Mouse (Mus musculus) stomach, embryonic 15.5 days (tissue): ENCODE data around the gene Ndufa7. TPM values are rescaled to one million over a fixed set of nuclear protein-coding genes. Genes with fewer than 3 reads are reported as not detected.
"Not testable (repeated sequence)": the region's sequence is repeated elsewhere in the genome, so short reads cannot be mapped to it uniquely, and the experiment has no call there.

Experiments
- ATAC-seq: fragments of 200-750 bp; cut with Nextera tagmentation; 2 replicates; pipeline ENCODE4 v1.8.0; 2017; ENCODE audit warnings: low read depth, moderate number of reproducible peaks, moderate TSS enrichment; ENCODE audit not compliant: insufficient read depth, low FRiP score
- H3K27ac ChIP-seq: fragments of 300-500 bp; sonication (generic); 2 replicates; pipeline ENCODE4 v1.5.1; 2015; ENCODE audit warnings: mild to moderate bottlenecking, inconsistent platforms
- H3K27me3 ChIP-seq: fragments of 300-500 bp; sonication (generic); replicated peaks from 2 replicates; pipeline ENCODE4 v1.6.1; 2015; ENCODE audit warnings: inconsistent platforms
- H3K36me3 ChIP-seq: fragments of 300-500 bp; sonication (generic); 2 replicates; pipeline ENCODE4 v1.6.1; 2015; ENCODE audit warnings: inconsistent platforms
- H3K4me1 ChIP-seq: fragments of 300-500 bp; sonication (generic); 2 replicates; pipeline ENCODE4 v1.6.1; 2015; ENCODE audit warnings: inconsistent platforms
- H3K4me2 ChIP-seq: fragments of 300-500 bp; sonication (generic); 2 replicates; pipeline ENCODE4 v1.6.1; 2015; ENCODE audit warnings: mild to moderate bottlenecking, inconsistent platforms
- H3K4me3 ChIP-seq: fragments of 300-500 bp; sonication (generic); replicated peaks from 2 replicates; pipeline ENCODE4 v1.5.1; 2015; ENCODE audit warnings: inconsistent platforms
- H3K9ac ChIP-seq: fragments of 300-500 bp; sonication (generic); 2 replicates; pipeline ENCODE4 v1.6.1; 2015; ENCODE audit warnings: inconsistent platforms
- H3K9me3 ChIP-seq: fragments of 300-500 bp; sonication (generic); 2 replicates; pipeline ENCODE4 v1.6.1; 2016; ENCODE audit warnings: inconsistent platforms
- WGBS: fragments of 180-500 bp; shearing (Covaris S2); methylation state at CpG from one replicate; pipeline ENCODE4 v1.1.7; 2015; 5-methylcytosine and 5-hydroxymethylcytosine counted together
- polyA plus RNA-seq: library from polyadenylated mRNA; unstranded; fragments of >200 nt; fragmentation: Nextera tagmentation; extraction: Ambion mirVana; gene quantifications from 2 replicates; pipeline ENCODE4 v1.2.1, GENCODE M21; 2015

The Ndufa7 gene
- polyA plus RNA-seq, 1 experiment from 2014 or later = 493 TPM

DNA sequence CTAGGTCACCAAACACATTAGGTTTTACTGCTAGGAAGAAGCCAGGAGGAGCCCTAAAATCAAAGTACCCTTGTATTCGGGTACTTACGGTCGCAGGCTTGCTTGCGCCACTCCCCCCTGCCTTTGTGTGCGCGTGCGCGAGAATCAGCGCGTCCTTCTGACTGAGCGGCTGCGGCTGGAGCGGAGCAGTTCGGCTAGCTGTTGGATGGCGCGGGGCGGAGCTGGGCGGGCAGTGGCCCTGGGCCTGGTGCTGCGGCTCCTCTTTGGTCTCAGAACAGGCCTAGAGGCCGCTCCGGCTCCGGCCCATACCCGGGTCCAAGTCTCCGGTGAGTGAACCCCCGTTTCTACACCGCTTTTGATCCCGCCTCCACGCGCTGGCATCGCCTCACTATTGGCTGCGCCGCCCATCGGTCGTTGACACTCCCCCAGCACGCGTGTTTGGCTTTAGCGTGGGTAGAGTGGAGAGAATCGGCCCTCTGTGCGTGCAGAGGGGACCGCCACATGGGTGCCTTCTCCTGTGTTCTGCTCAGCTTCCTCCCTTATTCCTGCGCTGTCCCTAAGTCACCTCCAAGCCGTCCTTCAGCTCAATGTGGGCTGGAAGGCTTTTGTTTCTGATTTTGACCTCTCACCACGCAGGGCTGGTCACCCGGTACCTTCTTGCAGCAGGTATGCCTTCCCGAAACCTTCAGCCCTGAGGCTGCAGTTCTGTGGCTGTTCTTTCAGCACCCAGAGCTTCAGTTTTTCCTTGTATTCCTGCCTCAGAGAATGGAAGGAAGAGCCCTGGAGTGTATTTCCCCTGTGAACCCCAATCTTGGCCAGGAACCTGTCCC, 18.8 kb downstream of the Ndufa7 start, which contains the start of gene Cd320:
Gene Cd320, plus strand, starts transcription at position 126 of the 830 bp plus-strand sequence.
- under 1% methylated on average over 45 of the region's 45 CpGs for WGBS
- peak within 1 kb of the TSS; percentile 35; the same call in 1 of the 2 replicates for H3K9ac ChIP-seq
- no peaks in the 10 kb centered on the region for H3K9me3 ChIP-seq
- peaks cover 9% of the 10 kb centered on the region; the same call in 1 of the 2 replicates for H3K4me1 ChIP-seq
- no peaks in the 10 kb centered on the region for H3K27me3 ChIP-seq
- peaks cover 6% of the 10 kb centered on the region for H3K36me3 ChIP-seq
- peak; percentile 89 for ATAC-seq
- H3K4me2 ChIP-seq = peak within 1 kb of the TSS; percentile 83
- H3K4me3 ChIP-seq = peak within 1 kb of the TSS; percentile 90
- H3K27ac ChIP-seq = peak within 1 kb of the TSS; percentile 67

DNA sequence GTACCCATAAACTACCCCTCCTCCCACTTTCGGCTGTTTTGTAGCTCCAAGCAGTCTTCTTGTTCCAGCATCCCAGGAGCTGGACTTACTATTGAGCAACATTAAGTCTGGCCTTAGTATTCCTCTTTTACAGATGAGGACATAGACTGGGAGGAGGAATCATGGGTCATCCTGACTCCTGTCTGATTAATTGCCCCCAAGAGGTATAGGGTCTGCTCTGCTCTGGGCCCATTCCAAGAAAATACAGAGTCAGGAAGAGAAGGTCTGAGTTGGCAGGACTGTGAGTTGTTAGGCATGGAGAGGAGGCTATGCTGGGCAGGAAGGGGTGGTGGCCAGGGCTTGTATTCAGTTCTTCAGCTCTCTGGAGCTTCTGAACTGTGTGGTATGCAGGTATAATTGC, 19.8 kb downstream of the Ndufa7 start:
- Histone ChIP-seq H3K4me3 (no peak overlapping the region), H3K27ac (no peak overlapping the region), H3K9me3 (no peaks in the 10 kb centered on the region), H3K9ac (no peak overlapping the region), H3K4me2 (peak overlapping the region; percentile 14; the same call in 1 of the 2 replicates), H3K27me3 (no peaks in the 10 kb centered on the region), H3K36me3 (0 out of 2 replicates have a peak, but pooled peaks cover 5% of the 10 kb centered on the region), H3K4me1 (peaks cover 9% of the 10 kb centered on the region; the same call in 1 of the 2 replicates)
- no peak for ATAC-seq
- 79% methylated on average over 1 of the region's 1 CpGs for WGBS

DNA sequence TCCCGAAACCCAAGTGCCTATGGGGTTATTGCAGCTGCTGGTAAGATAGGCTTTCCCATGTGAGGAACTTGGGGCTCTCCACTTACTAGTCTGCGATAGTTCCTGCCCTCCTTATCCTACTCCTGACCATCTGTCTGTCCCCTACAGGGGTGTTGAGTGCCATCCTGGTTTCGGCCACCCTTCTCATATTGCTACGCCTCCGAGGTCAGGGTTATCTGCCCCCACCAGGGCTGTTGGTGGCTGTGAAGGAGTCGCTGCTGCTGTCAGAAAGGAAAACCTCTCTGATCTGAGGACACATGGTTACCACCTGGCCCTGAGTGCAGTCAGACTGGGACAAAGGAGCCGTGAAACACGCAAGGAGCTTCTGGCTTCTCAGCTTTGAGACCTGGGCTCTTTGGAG, 23.8 kb downstream of the Ndufa7 start:
- Histone ChIP-seq H3K36me3 (0 out of 2 replicates have a peak, but pooled peaks cover 5% of the 10 kb centered on the region), H3K27ac (no peak overlapping the region), H3K4me1 (peaks cover 9% of the 10 kb centered on the region; the same call in 1 of the 2 replicates), H3K27me3 (no peaks in the 10 kb centered on the region), H3K4me2 (no peak overlapping the region), H3K9ac (no peak overlapping the region), H3K9me3 (no peaks in the 10 kb centered on the region), H3K4me3 (no peak overlapping the region)
- ATAC-seq = no peak
- 88% methylated on average over 8 of the region's 8 CpGs for WGBS

DNA sequence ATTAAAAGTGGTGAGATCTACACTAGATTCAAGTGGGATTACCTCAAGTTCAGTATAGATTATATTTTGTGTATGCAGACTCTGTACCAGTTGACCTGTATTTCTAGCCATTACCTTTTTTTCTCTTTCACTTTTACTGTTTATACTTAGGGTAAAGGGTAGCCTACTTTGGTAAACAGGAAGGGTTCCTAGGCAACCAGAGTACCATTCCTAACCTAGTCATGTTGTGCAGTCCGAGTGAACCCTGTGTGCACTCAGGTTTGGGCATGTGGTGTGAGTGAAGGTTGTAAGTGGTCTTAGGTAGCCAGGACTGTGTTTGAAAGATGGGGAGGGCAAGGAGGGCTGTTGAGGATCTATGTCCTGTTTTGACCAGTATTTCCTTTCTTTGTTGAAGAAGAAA, 27.0 kb downstream of the Ndufa7 start:
- no peak overlapping the region for H3K4me3 ChIP-seq
- no peaks in the 10 kb centered on the region for H3K9me3 ChIP-seq
- WGBS = 43% methylated on average over 1 of the region's 1 CpGs
- no peak overlapping the region for H3K9ac ChIP-seq
- 0 out of 2 replicates have a peak, but pooled peaks cover 5% of the 10 kb centered on the region for H3K36me3 ChIP-seq
- no peaks in the 10 kb centered on the region for H3K27me3 ChIP-seq
- ATAC-seq = 0 out of 2 replicates have a peak, but pooled peaks have one; percentile 53
- H3K4me1 ChIP-seq = no peaks in the 10 kb centered on the region
- no peak overlapping the region for H3K27ac ChIP-seq
- no peak overlapping the region for H3K4me2 ChIP-seq

DNA sequence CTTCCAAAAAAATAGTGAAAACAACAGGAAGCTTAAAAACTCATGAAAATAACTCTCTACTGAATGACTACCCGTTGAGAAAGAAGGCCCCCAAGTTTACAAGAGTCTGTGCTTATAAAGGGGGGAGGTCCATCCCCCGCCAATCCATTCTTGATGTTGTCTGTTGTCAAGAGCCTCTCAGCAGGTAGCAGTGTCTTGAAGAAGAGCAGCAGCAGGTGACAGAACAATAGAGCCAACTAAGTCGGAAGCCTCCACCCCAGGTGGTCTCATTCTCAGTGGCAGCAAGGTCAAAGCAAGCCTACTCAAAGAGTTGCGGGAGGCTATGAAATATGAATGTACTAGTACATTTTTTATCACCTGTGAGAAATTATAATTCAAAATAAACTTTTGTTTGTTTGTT, 33.4 kb downstream of the Ndufa7 start:
- Histone ChIP-seq H3K4me1 (no peaks in the 10 kb centered on the region), H3K27me3 (no peaks in the 10 kb centered on the region), H3K36me3 (no peaks in the 10 kb centered on the region), H3K9ac (no peak overlapping the region), H3K4me3 (no peak overlapping the region), H3K9me3 (no peaks in the 10 kb centered on the region), H3K27ac (no peak overlapping the region), H3K4me2 (no peak overlapping the region)
- 82% methylated on average over 4 of the region's 4 CpGs for WGBS
- ATAC-seq = no peak

DNA sequence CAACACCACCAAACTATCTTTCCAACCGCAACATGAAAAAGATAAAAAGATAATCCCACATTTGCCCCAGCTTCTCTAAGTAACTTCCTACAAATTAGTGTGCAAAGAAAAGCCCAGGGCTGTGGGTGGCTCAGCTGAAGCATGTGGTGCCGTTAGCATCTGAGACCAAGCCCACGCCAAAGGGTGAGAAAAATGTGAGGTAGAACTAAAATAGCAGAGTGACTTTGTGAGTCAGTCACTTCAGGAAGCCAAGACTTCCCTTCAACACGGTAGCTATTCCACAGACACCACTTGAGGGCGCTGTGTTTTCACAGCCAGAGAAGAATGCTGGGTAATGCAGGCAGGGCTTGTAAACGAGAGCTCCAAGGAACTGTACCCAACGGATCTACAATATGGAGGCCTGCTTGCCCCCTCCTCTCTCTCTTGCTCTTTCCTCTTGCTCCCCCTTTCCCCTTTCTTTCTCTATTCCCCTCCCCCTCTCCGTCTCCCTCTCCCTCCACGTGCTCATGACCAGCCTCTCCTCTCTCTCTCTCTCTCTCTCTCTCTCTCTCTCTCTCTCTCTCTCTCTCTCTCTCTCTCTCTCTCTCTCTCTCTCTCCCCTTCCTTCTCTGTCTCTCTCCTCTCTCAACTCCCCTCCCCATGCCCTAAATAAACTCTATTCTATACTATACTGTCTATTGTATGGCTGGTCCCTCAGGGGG, 41.1 kb downstream of the Ndufa7 start:
- H3K4me3 ChIP-seq = no peak overlapping the region
- no peaks in the 10 kb centered on the region for H3K9me3 ChIP-seq
- no peak for ATAC-seq
- no peaks in the 10 kb centered on the region for H3K4me1 ChIP-seq
- H3K27ac ChIP-seq = no peak overlapping the region
- H3K4me2 ChIP-seq = no peak overlapping the region
- H3K9ac ChIP-seq = no peak overlapping the region
- H3K27me3 ChIP-seq = no peaks in the 10 kb centered on the region
- WGBS = 36% methylated on average over 8 of the region's 9 CpGs
- no peaks in the 10 kb centered on the region for H3K36me3 ChIP-seq

DNA sequence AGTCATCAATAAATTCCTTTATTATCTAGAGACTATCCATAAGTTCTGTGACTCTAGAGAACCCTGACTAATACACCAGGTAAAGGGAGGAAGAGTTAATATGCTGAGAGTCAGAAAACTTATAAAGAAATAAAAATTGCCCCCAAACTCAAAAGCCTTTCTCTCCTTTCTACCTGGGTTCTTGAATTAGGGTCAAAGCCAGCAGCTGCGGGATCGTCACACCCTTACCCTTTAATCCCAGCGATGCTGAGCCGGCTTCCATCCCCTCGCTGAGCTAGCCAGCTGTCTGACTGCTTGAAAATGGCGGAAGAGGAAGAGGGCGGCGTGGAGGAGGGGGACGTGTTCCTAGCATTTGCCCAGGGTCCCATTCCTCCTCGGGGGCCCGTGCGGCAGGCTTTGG, 49.2 kb downstream of the Ndufa7 start, which contains the start of gene Gm7029:
Gene Gm7029, plus strand, starts transcription at position 301 of the 400 bp plus-strand sequence.
- 87% methylated on average over 3 of the region's 12 CpGs for WGBS
- not testable (repeated sequence) for ATAC-seq, H3K4me1 ChIP-seq, H3K27ac ChIP-seq, H3K4me3 ChIP-seq, H3K36me3 ChIP-seq, H3K27me3 ChIP-seq, H3K9me3 ChIP-seq, H3K9ac ChIP-seq, H3K4me2 ChIP-seq

DNA sequence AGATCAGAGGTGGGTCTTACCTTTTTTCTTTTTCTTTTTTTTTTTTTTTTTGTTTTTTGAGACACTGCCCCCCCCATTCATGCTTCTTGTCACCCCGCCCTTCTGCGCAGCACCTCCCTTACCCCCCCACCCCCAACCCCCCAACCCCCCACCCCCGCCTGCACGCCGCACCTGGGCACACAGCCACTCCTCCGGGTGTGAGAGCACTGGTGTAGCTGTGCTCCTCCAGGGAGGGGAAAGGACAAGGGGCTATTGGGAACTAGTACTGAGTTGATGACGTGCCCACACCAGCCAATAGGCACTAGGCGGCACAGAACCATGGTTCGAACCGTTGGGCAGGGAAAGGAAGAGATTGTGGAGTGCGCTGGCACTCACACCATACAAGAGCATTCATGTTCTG, 50.0 kb downstream of the Ndufa7 start:
- ATAC-seq = no peak
- no peak overlapping the region for H3K9ac ChIP-seq
- 80% methylated on average over 11 of the region's 11 CpGs for WGBS
- H3K27ac ChIP-seq = no peak overlapping the region
- 0 out of 2 replicates have a peak, but pooled peaks cover 3% of the 10 kb centered on the region for H3K36me3 ChIP-seq
- H3K4me1 ChIP-seq = no peaks in the 10 kb centered on the region
- H3K4me2 ChIP-seq = no peak overlapping the region
- H3K4me3 ChIP-seq = no peak overlapping the region
- H3K27me3 ChIP-seq = no peaks in the 10 kb centered on the region
- no peaks in the 10 kb centered on the region for H3K9me3 ChIP-seq

DNA sequence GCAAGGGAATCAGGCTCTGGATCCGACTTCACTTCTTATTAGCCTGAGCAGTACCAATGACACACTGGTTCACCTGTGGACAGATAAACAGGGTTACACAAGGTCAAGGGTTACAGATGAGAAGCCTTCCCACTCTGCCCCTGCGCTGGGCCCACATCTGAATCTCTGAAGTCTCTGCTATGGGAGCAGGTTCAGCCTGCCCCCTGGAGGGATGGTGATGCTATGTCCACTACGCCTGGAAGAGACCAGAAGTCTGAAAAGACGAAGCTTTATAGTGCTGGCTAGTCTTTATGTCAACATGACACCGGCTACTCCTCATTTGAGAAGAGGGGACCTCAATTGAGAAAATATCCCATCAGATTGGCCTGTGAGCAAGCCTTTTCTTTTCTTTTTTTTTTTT, 51.4 kb downstream of the Ndufa7 start:
- H3K4me2 ChIP-seq, H3K4me3 ChIP-seq, H3K27me3 ChIP-seq, H3K4me1 ChIP-seq, ATAC-seq, H3K36me3 ChIP-seq, H3K27ac ChIP-seq, H3K9ac ChIP-seq, H3K9me3 ChIP-seq: not testable (repeated sequence)
- 77% methylated on average over 5 of the region's 5 CpGs for WGBS

DNA sequence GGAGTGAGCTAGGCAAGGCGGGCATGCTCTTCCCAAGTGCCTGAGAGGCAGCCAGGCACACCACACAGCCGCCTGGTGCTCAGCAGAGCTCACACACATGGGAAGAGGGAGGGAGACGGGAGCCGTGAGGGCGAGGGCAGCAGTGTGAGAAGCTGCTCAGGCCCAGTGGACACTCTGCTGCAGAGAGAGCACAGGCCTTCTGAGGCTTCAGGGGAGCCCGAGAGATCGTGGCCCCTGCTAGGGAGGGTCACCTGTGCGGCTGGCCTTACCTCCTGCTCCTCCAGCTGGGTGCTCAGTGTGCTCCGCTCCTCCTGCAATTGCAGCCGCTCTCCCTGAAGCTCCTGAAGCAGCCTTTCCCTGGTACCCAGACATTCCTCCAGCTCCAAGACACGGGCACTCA, 59.9 kb downstream of the Ndufa7 start:
- H3K27ac ChIP-seq, H3K9ac ChIP-seq, H3K4me2 ChIP-seq, H3K4me3 ChIP-seq, H3K9me3 ChIP-seq, H3K4me1 ChIP-seq, H3K27me3 ChIP-seq, ATAC-seq: not testable (repeated sequence)
- peaks cover 16% of the 10 kb centered on the region for H3K36me3 ChIP-seq
- 95% methylated on average over 8 of the region's 11 CpGs for WGBS

DNA sequence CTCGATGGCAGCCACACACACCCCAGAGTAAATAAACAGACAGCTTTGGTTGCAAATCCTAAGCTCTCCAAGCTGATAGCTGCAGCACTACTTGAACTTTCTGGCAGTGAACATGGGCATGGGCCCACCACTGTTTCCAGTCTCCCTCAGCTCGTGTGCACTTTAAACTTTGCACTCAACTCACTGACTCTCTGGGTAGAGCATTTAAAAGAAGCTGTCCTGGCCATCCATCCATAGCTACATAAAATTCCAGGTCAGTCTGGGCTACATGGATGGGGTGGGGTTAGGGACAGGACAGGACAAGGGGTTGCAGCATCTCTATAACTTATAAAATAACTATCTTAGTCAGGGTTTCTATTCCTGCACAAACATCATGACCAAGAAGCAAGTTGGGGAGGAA, 63.4 kb downstream of the Ndufa7 start:
- not testable (repeated sequence) for H3K9ac ChIP-seq, H3K4me1 ChIP-seq, H3K36me3 ChIP-seq, H3K4me2 ChIP-seq, H3K4me3 ChIP-seq, ATAC-seq, H3K27ac ChIP-seq, H3K27me3 ChIP-seq, H3K9me3 ChIP-seq
- WGBS = 31% methylated on average over 2 of the region's 2 CpGs
